Mouse (Mus musculus) thymus, postnatal 10 days (tissue): ENCODE data around the gene Ccr7.
A peak's percentile ranks its signal among the peaks of the same experiment; 100 is the strongest.

Experiments
- DNase-seq, 2 experiments: peaks; one replicate each; pipeline ENCODE4 v3.0.0; 2021; ENCODE audit warnings: low spot score in 2 of 2

Gene Ccr7

DNA sequence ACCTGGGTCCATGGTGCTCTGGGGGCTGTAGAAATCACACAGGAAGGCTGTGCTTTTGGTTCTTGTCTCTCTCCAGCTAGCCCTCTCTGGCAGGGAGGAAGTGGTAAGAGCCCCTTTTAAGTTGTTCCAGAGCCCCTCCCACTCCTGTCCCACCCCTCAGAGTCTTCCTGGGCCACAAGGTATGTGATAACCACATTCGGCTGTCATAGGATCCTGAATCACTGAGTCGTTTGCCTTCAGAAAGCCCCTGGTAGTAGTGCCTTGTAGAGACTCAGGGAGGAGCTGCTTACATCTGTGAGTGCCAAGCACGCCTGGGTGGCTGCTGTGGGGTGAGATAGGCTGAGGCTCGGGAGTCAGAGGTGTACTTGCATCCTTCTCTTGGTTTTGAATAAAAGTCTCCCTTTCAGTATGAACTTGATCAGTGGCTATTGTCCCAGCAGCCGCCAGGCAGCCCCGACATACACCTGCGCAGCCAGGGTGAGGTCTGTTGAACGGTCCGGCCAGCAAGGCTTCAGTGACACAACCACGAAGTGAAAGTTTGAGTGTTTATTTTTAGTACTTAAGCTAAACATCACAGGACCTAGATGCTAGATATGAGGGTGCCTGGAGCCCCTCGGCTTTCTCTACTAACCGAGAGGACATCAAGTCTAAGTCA, at the start of gene Ccr7:
TSS of gene Ccr7 (minus strand) at position 91 of the 655 bp plus-strand sequence.
- peak; percentile 72 to 78 for DNase-seq

DNA sequence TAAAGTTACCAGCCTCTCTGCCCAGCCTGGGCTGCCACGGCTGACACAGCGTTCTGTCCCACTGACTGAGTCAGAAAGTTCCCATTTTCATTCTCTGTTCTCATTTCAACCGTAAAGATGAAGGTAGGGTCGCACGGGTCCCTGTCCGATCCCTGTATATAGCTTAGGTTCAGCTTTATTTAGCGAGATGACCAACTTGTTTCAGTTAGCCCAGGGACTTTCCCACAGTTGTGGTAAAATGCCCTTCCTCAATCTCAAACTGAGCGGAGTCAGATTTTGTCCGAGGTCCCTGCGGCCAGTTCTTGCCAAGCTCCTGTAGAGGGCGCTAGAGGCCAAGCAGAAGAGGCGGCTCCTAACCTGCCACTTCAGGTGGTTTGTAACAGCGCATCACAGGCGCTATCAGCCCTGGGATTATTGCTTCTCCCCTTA, 34.3 kb upstream of the Ccr7 start:
- DNase-seq, result peak; percentile 47 to 75

DNA sequence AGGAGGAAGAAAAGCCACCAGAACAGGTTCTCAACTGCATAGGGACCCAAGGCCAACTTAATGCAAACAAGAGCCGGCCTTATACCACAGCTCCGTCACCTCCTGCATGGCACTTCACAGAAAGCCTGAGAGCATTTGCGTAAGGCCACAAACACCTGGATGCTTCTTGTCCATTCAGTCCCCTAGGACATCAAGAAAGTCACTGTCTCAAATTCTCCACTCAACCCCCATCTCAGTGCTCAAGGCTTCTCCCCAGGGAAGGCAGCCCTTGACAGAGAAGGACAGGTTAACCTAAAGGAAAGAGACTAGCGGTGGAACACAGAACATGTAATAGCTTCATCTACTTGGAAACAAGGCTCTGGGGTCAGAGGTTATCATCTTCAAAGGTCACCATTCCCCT, 32.5 kb upstream of the Ccr7 start:
- no peak for DNase-seq

DNA sequence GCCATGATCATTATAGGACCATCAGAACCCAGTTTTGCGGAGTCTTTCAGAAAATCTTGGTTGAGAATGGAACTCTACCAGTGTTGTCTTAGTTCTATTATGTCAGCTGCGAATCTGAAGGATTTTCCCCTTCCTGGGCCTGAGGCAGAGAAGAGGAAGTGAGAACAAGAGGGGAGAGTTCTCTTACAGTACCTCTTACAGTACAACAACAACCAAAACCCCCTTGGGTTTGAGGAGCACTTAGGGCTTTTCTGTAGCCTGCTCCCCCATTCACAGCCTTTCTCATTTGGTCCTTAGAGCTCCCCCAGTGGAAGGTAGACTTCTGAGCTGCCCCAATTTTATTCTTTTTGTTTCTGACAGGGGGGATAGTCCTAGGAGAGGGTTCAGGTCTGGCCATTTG, 32.0 kb upstream of the Ccr7 start:
- DNase-seq, result no peak

DNA sequence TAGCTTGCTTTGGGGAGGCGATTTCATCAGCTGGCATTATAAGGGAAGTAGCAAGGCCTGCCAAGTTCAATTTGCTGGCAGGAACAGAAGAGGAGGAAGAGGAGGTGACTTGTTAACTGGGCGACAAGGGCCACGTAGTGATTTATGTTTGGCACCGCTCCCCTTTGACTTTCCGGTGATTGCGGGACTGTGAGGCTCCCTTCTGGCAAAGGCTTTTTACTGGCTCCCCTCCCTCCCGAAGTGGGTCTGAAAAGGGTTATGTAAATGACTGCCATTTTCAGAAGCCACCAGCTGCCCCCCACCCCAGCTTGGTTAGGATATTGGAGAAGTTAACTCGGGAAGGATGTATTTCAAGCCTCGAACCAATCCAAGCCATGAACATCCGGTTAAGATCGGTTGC, 27.7 kb upstream of the Ccr7 start:
- no peak for DNase-seq

DNA sequence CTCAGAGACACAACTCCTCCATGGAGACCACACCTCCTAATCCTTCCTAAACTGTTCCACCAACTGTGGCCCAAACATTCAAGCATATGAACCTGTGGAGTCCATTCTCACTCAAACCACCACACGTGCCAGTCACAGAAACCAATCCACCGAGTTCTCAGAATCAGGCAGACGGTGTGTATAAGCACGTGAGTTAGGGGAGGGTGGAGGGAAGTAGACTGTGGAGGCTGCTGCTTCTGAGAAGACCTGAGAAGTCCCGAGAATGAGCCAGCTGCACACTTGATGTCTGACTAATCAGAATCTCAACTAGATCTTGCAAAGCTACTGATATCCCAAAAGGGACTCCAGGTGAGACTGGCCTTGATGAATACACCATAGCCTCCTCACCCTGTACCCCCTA, 25.2 kb upstream of the Ccr7 start:
- no peak for DNase-seq

DNA sequence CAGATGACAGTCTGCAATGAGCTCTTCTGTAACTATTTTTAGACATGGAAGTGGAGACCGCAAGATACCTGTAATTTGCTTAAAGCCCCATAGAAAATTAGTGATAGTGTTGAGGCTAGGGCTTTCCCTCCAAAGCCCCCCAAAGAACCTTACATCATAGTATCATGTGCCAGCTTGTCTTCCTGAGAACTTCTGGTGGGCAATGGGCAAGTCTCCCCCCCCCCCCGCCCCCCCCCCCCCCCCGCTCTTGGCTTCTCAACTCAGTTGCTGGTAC, 23.0 kb upstream of the Ccr7 start:
- no peak for DNase-seq

DNA sequence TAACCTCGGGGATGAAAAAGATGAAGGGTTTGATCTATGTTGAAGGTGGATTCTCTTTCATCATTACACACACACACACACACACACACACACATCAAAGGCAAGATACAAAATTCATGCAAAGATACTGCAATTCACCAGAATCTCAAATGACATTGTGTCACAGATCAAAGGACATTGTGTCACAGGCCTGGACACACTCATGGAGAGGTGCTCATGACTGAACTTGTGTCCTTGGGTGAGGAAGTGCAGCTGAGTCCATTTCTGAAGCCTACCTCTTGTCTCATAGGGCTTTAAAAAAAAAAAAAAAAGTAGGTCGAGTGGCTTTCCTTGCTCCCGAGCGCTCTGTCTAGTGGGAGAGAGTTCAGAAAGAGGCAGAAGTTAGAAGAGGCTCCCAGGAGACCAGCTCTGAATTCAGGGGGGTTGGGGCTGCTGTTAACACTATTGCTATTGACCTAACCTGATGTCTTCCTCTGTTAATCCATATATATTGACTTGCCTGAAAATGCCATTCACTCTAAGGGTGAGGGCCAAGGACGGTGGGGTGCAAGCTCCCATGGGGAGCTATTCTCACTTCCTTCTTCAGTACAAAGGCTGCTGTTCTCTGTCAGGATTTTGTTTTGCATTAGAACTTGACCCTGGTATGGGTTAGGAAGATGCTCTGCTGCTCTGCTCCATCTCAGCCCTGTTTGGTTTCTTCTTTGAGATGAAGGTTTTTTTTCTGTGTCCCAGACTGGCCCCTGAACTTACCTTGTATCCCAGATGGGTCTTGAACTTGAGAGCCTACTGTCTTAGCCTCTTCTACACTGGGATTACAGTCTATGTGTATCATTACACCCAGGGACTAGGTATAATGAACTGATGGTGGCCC, 22.4 kb upstream of the Ccr7 start:
- DNase-seq, result no peak

DNA sequence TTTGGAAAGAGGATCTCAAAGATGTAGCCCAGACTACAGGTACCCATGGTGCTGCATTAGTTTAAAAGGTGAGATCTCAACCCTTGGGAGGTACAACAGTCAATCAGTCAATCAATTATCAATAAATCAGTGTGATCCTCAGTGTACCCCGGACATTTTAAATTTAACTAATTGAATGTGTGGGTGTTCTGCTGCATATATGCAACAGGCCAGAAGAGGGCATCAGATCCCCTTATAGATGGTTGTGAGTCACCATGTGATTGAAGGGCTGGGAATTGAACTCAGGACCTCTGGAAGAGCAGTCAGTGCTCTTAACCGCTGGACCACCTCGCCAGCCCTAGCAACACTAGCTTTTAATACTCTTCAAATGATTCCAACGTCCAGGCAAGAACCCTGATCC, 17.1 kb upstream of the Ccr7 start:
- no peak for DNase-seq

DNA sequence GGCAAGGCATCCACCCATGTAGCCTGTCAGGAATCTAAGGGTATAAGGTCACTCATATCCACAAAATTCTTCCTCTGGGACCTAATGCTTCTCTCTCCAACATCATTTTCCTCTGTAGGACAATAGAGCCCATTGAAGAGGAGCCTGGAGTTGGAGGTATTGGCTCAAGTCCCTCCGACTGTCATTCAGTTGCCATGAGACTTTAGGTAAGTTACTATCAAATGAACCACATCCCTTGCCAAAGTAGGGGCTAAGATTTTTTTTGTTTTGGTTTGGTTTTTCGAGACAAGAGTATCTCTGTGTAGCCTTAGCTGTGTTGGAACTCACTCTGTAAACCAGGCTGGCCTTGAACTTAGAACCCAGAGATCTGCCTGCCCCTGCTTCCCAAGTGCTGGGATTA, 16.6 kb upstream of the Ccr7 start:
- DNase-seq, result no peak

DNA sequence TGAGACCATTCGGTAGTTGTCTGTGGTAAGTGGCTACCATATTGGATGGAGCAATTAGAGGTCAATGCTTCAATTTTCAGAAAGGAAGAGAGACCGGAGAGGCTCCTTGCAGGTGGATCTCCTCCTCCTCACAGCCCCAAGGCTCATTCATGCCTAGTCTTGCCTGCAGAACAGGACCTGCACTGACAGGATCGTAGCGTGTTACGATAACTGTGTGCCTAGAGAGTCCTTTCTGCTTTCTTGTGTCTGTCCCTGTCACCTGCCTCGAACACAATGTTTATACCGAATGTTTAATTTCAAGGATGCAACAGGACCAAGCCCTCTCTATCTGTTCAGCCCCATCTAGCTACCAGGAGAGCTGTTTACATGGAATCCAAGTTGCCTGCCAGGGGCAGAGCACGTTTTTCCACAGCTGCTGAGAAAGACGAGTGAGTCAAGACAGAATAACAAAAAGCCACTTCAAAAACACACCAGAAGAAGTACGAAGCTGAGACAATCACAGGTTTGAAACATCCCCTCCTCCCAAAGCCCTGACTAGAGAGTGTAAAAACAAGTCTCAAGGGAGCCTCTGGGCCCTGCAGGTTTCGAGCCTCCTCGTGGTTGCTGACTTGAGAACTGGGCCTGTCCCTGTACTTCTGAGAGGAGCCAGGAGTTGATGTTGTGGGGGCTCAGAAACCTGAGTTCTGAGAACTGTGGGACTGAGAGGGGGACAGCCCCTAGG, 15.8 kb upstream of the Ccr7 start:
- peak; percentile 49 for DNase-seq

DNA sequence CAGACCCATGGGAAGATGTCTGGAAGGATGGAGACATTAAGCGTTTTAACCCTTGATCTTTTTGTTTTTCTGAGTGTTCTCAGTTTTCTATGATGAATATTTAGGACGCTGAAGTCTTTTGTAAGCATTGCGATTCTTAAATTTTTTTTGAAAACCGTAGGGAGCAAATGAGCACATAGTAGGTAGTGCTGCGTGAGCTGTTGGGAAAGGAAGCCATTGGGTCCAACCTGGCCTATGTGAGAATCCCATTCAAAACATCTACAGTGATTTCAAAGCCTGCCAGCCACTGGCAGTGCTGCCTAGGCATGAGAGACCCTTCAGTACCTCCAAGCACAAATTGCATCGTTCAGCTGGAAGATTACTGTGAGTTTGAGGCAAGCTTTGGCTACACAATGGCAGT, 15.1 kb upstream of the Ccr7 start:
- DNase-seq, result no peak

DNA sequence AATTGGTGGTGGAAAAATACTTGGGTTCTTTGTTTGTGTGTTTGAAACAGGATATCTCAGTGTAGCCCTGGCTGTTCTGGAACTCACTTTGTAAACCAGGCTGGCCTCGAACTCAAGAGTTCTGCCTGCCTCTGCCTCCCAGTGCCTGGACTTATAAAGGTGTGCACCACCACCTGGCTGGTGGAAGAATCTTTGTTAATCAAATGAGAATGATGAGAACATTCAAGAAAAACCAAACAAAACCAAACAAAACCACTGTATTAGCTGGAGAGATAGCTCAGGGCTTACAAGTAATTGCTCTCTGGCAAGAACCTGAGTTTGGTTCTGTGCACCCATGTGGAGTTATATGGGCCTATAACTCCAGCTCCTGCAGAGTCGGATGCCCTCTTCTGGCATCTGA, 14.6 kb upstream of the Ccr7 start:
- DNase-seq, result no peak

DNA sequence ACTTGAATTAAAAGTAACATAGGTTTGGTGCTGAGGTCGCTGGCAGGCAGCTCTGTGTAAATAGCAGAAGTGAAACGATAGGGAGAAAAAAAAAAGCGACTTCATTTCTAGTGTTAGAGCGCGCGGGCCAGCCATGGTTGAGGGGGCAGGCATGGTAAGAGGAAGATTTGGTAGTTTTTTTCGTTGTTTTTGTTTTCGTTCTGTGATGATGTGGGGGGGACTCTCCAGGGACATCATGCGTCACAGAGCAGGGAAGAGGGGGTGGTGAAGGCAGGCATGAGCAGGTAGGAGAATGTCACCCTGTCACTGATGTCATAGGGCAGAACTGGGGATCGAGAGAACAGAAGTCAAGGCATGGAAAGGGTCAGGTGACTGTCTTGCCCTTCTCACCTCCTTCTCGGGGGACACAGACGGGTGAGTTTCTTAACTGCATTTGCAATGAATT, 13.2 kb upstream of the Ccr7 start:
- DNase-seq, result no peak

DNA sequence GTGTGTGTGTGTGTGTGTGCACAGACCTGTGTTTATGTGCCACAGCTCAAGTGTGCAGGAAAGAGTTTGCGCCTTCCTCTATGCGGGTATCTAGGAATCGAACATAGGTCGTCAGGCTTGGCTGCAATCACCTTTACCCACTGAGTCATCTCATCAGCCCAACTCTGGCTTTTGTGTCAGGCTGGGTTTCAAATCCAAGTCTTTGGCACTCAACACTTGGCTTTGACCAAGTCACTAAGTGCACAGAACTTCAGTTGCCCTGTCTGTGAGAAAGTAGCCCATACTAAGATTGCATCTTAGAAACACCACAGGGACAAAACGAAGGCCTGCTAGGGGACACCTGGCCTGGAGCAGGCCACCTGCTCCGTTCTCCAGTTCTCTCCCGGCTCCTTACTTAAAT, 12.7 kb upstream of the Ccr7 start:
- DNase-seq, result no peak

DNA sequence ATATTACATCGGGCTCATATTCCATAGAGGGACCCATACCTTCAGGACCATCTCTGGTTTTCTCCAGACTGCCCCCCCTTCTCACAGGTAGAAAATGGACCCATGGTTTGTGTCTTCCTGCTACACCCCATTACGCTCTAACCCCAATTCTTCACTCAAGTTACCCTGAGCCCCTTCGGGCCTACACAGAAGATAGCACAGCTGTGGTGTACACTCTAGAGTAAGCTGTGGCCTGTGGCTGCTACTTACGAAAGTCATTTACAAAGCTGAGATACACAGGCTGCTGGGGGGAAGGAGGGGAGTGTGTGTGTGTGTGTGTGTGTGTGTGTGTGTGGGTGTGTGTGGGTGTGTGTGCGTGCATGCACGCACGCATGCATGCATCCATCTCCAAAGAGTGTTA, 11.4 kb upstream of the Ccr7 start:
- DNase-seq, result peak; percentile 39 to 45

DNA sequence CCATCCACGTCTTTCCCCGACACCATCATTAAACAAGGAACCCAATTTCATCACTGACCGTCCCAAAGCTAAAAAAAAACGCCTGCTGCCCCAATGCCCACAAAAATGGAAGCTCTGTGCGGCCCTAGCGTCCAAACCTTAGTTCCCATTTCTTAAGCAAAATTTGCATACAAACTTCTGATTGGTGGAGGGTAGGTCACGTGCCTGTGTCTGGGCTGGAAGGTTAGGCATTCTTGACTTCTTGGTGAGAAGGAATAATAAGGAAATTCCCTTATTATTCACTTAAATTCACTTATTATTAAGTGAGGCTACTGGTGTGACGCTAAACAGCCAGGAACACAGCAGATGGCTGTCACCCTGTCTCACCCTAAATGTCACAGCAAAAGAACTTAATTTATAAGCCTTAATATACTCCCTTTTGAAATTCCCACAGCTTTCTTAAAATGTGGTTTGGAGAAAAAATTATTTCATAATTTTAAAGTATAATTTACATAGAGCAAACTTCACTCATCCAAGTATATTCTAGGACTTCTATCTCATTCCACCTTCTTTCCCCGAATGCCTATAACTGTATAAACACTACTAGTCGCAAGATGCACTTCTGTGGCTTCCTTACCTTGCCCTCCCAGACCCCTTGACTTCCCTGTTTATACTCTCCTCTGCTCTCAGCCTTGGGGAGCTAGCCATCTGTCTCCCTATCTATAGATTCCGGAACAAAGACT, 10.3 kb upstream of the Ccr7 start:
- no peak for DNase-seq

DNA sequence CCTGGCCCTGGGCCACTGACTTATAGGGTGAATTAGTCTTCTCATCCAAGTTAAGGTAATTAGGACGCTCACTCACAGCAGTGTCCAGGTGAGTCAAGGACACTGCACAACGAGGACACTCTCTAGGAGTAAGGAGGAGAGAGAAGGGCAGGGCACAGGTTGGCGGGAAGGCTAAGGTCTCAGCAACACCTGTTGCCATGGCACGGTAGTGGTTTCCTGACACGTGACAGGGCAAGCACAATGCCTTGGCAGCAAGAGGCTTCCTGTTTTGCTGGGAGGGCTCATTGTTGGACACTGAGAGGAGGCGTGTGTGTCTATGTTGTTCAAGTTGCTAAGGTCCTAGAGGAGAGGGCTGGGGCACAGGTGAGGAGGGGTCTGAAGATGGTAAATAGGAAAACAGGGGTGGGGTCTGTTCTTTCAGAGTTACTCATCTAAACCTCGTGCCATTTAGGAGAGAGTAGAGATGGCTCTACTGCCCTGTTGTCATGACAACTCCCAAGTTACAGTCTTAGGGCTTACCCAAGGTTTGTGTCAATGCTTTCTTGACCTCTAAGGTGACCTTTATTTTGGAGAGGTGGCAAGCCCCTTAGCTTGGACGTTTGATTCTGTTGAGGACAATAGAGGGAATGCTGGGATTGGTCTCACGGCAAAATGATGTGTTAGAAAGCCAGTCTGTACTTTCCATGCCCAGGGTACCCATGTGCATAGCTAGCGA, 8.3 kb upstream of the Ccr7 start:
- DNase-seq, result peak; percentile 71 to 79

DNA sequence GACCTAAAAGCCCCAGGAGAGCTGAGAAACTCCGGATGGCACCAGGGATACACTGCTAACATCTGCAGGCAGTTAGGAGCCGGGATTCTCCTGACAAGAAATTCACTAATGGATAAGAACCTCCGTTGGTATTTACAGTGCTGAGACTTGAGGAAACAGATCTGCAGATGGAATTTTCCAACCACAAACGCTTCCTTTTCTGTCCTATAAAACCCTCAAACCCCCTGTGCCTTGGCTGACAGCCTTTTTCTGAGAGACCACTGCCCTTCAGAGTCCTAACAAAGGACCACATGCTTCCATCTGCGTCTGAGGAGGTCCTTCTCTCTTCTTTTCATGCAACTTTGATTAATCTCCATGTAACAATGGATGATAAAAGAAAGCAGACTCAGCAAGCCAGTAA, 6.8 kb upstream of the Ccr7 start:
- DNase-seq, result no peak

DNA sequence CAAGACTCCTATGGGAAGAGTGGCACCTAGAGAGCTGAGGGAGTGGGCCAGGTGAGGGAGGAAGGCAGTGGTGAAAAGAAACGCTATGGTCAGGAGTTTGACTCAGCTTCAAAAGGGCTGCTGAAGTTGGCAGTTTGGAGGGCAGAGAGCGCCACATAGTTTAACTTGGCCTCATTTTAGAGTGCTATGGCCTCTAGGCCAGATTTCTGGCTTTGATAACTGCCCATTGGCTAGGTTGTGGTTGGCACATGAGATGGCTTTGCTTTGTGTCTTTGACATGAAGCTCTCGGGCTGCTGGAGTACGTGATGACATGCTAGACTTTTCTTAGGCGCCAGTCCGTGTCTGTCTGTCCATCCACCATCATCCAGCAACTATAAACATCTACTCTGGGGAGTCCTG, 5.4 kb upstream of the Ccr7 start:
- DNase-seq, result no peak

DNA sequence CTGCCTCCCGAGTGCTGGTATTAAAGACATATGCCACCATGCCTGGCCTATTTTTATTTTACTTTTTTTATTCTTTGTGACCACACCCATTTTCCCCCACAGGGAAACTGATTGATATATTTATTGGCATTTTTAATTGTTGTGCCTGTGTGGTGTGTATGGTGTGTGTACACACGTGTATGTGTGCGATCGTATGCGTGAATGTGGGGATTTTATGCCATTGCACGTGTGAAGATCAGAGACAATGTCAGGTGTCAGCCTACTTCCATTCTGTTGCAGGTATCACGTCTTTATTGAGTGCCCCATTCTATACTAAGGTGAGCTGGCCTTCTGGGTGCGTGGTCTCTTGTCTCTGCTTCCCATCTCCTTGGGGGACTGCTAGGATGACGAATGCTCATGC, 940 bp upstream of the Ccr7 start:
- DNase-seq, result no peak
